Mouse (Mus musculus) layer of hippocampus, adult 9-10 months (tissue): ENCODE results near the gene 4930544G11Rik.
A peak's percentile ranks its signal among the peaks of the same experiment; 100 is the strongest.

Experiments
- DNase-seq: peaks from one replicate; pipeline ENCODE4 v3.0.0; 2022; ENCODE audit warnings: low spot score

The 4930544G11Rik gene

DNA sequence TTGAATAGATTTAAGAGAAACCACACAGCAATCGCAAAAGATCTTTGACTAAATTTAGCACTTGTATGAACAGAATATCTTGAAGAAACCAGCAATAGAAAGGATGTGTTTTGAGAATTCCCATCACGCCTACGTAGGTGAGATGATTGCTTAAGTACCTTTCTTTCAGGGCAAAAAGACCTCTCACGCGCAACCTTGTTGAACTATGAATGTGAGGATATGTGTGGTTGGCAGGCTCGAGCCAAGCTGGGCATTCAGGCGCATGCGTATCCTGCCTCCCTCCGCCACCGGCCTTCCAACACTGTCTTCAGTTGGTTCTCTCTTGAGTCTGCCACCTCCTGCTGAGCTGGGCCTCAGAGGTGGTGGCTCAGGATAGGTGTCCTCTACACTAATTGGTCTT lies at the start of gene 4930544G11Rik:
TSS of gene 4930544G11Rik (plus strand) at position 301 of the 400 bp plus-strand sequence.
- no peak for DNase-seq

GRCm38 (mm10) chr6:65906657-65907182 lies 45.7 kb upstream of the 4930544G11Rik start:
- no peak for DNase-seq

DNA sequence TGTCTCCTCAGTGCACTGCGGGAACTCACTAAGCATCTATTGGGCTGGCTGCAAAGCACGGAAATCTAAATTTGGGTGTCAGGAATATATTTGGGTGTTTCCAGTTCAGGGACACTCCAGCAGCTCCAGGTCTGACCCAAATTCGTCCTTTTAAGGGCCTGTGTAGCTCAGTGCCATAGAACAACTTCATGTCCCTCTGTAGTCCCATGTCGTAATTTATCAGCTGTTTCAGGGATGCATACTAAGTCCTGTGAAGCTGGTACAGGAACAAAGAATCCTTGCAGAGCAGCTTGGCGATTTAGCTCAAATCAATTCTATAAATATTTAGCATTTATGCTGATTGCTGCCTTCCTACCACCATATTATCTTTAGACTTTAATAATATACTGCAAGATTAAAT lies 37.0 kb upstream of the 4930544G11Rik start:
- DNase-seq = no peak

- DNase-seq = no peak
These were observed 30.7 kb upstream of the 4930544G11Rik start for GRCm38 (mm10) chr6:65921703-65922102.

- no peak for DNase-seq
These were observed 28.8 kb upstream of the 4930544G11Rik start for GRCm38 (mm10) chr6:65923501-65924084.

- DNase-seq = no peak
These were observed 26.6 kb upstream of the 4930544G11Rik start for GRCm38 (mm10) chr6:65925737-65926333.

DNA sequence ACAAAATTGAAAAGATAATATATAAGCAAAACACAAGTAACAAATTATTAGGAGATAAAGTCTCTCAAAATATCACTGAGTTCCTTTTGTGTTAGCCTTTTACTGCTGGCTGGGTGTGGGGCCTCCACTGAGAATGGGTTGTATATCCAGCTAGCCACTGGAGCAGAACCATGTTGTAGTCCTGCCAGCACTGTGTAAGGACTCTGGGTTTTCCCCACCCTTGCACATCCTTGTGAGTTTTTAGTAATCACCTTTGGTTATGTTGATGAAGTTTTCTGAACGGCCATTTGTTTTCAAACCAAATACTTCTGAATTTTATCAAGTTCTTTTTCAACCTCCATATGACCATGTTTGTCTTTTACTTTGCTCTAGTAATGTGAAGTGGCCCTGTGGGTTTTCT lies 21.9 kb upstream of the 4930544G11Rik start:
- no peak for DNase-seq

GRCm38 (mm10) chr6:65932776-65933175 lies 19.6 kb upstream of the 4930544G11Rik start:
- DNase-seq = no peak

DNA sequence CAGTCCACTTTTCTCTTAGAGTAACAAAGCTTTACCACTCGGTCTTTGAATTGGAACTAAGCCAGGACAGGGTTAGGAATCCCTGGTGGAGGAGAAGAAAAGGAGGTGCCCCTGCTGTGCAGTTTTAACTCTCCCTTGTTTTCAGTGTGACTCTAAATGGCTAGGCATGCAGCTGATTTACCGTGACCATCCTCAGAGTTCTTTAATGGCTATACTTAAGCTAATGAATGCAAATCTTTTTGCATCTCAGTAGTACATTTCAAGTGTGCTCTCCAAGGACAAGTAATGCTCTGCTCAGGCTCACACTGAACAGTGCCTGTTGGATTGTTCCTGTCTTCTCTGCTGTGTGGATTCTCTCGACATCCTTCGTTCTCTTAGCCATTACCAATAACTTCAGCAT lies 19.2 kb upstream of the 4930544G11Rik start:
- DNase-seq = no peak

DNA sequence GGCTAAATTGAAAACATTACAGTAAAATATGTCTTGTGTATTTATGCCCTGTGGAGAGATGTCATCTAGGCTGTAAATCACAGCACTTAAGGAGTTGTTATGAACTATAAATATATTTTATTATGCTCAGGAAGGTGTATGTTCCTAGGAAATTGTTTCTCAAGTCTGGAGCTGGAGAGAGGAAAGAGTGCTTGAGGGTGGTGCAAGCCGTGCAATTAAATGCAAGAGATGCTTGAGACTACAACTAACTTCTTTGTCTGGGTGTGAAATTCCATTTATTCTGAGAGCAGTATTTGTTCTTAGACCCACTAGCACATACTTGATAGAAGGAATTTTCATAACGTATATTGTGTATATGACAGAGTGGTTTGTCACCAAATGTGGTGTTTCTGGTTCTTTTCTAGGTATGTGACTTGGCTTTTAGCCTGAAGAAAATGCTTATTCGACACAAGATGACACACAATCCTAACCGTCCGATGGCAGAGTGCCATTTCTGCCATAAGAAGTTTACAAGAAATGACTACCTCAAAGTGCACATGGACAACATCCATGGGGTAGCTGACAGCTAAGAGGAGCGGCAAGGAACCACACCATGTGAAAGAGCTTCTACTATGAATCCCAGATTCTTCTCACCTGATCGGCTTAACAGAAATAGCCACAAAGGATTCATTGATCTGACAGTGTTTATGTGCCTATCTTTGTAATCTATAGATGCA lies 16.7 kb upstream of the 4930544G11Rik start:
- no peak for DNase-seq

GRCm38 (mm10) chr6:65950492-65950891 lies 1.9 kb upstream of the 4930544G11Rik start:
- peak; percentile 5 for DNase-seq

DNA sequence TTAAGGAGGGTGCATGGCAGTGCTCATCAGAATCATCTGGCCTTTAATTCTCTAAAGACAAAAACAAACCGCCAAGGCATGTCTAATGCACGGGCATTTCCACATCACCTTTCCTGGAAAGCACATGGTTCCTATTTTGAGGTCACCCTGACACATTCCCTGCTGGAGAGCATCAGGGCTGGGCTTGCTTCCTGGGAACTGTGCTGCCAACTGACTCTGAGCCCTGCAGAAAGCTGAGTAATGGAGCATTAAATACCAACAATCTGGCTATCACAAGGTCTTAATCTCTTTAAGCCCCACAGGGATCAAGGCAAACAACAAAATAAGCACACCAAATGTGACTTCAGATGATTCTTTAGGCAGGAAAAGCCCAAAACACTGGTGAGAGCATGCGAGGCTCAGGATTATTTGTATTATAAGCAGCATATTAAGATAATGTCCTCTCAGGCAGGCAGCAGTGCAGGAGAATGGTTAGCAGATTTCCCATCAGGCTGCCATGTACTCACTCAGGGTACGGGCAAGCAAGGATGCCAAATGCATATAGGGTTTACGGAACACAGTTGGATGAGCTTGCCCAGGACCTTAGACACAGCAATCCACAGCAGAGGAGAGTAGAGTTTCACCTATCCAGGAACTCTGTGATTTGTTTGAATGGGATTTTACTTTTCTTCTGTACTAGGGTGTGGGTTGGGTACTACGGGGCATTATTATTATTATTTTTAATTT lies 17.1 kb downstream of the 4930544G11Rik start:
- DNase-seq = no peak

DNA sequence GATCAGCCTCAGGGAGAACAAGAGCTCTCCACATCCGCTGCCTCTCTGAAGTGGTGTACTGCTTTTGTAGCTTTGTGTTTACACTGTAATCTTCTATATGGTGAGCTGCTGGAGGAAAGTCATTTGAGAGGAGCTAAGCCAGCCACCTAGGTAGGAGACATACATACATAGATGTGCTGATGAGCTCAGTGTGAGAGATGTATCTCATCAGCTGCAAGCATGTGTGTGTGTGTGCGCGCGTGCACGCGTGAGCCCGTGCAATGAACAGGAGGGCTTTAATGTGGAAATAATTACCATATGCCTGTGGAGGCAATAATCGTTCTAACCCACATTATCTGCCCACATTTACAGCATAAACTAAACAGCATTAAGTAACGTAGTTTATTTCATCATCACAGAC lies 18.0 kb downstream of the 4930544G11Rik start:
- no peak for DNase-seq

GRCm38 (mm10) chr6:65992081-65992480 lies 39.7 kb downstream of the 4930544G11Rik start:
- DNase-seq = no peak

DNA sequence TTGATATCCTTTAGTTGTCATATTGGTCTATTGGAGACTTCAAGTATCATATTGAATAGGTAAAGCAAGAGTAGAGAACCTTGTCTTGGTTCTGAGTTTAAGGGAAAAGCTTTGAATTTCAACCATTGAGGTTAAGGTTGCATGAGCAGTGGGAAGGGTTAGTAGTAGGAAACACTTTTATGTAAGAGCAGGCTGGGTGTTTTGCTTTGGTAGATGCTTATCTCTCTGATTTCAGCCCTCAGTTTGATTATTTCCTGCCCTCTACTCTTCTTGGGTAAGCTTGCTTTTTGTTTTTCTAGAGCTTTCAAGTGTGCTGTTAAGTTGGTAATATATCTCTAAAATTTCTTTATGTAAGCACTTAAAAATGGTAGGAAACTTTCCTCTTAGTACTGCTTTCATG lies 45.9 kb downstream of the 4930544G11Rik start:
- no peak for DNase-seq
